Mouse (Mus musculus): ENCODE results near the gene Slc26a3.

DNA sequence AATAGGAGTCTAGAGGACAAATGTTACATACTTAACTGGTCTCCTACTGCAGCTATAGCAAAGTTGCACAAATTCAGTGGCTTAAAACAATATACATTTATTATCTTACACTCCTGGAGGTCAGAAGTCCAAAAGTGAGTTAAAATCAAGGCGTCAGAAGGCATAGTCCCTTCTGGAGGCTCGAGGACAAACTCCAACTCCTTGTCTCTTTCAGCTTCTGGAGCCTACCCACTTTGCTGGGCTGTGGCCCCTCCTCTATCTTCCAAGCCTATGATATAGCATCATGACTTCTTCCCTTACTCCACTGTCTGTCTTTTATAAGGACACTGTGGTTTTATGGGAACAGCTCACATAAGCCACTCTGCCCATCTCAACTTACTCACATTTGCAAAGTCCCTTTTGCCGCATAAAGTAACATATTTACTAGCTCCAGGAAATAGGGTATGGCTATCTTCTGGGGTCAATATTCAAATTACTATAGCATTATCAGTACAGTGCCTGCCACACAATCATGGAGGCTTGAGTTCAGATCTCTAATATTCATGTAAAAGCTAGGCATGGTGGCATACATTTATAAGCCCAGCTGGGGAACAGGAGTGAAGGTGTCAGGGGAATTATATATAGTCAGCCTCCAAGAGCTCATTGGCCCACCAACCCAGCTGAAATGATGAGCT lies 31.4 kb downstream of the Slc26a3 start:
- no peak for TF ChIP-seq POLR2A (IDR thresholded peaks at IDR 0.05; ENCODE audit: insufficient read length, low read depth)
- TF ChIP-seq USF1 (IDR thresholded peaks at IDR 0.05; ENCODE audit: low read depth), result no peak
- TF ChIP-seq TCF12 (IDR thresholded peaks at IDR 0.05; ENCODE audit: insufficient read depth, poor library complexity, severe bottlenecking), result no peak
- TF ChIP-seq E2F4 (IDR thresholded peaks at IDR 0.05; ENCODE audit: insufficient read depth), result no peak
- TF ChIP-seq POLR2AphosphoS2 (IDR thresholded peaks at IDR 0.05; ENCODE audit: insufficient read length, low read depth), result no peak
- TF ChIP-seq TCF3 (IDR thresholded peaks at IDR 0.05; ENCODE audit: insufficient read length, low read depth), result no peak
- TF ChIP-seq MYOG (IDR thresholded peaks at IDR 0.05; ENCODE audit: control insufficient read depth in 1 of 3, insufficient read depth in 1 of 3, insufficient read length in 2 of 3, low read depth in 2 of 3), result no peak
- TF ChIP-seq MAX (IDR thresholded peaks at IDR 0.05; ENCODE audit: low read depth), result no peak
- TF ChIP-seq MYOD1 (IDR thresholded peaks at IDR 0.05; ENCODE audit: control insufficient read depth in 1 of 3, insufficient read length in 2 of 3, low read depth in 2 of 3), result no peak
- TF ChIP-seq SRF (IDR thresholded peaks at IDR 0.05; ENCODE audit: control insufficient read depth, insufficient read length, low read depth), result no peak

Measured in myocyte (in vitro differentiated cells).